Mouse (Mus musculus) intestine, embryonic 15.5 days (tissue): ENCODE data around the gene Acot7. TPM values are rescaled to one million over a fixed set of nuclear protein-coding genes. Genes with fewer than 3 reads are reported as not detected.

ENCODE experiments used
- polyA plus RNA-seq: library from polyadenylated mRNA; unstranded; fragments of >200 nt; fragmentation: Nextera tagmentation; extraction: Ambion mirVana; gene quantifications from 2 replicates; pipeline ENCODE4 v1.2.1, GENCODE M21; 2015

Acot7 gene
- polyA plus RNA-seq, 1 experiment from 2014 or later: 57.8 TPM

Other genes with a start within 250 kb of the Acot7 start
- gene Dnajc11, start 244.4 kb upstream of the Acot7 start, polyA plus RNA-seq: 73.2 and 75.6 TPM in 2 replicates
- 31.2 and 32.0 TPM in 2 replicates for gene Thap3, start 189.1 kb upstream of the Acot7 start, polyA plus RNA-seq
- gene Phf13, start 181.9 kb upstream of the Acot7 start, polyA plus RNA-seq: 20.4 and 21.0 TPM in 2 replicates
- gene Klhl21, start 169.3 kb upstream of the Acot7 start, polyA plus RNA-seq: 10.6 and 10.9 TPM in 2 replicates
- gene Zbtb48, start 150.5 kb upstream of the Acot7 start, polyA plus RNA-seq: 15.6 and 19.0 TPM in 2 replicates
- gene Tas1r1, start 139.6 kb upstream of the Acot7 start, polyA plus RNA-seq: 0.19 and 0.44 TPM in 2 replicates
- gene Nol9, start 138.8 kb upstream of the Acot7 start, polyA plus RNA-seq: 31.3 and 31.7 TPM in 2 replicates
- 11.0 and 12.9 TPM in 2 replicates for gene Plekhg5, start 105.6 kb upstream of the Acot7 start, polyA plus RNA-seq
- 1.4 and 1.5 TPM in 2 replicates for gene Tnfrsf25, start 62.2 kb upstream of the Acot7 start, polyA plus RNA-seq
- 29.2 and 30.8 TPM in 2 replicates for gene Espn, start 25.8 kb upstream of the Acot7 start, polyA plus RNA-seq
- 0.30 and 0.42 TPM in 2 replicates for gene Hes2, start 19.3 kb upstream of the Acot7 start, polyA plus RNA-seq
- gene Gpr153, start 96.1 kb downstream of the Acot7 start, polyA plus RNA-seq: 7.3 and 8.1 TPM in 2 replicates
- gene Hes3, start 113.5 kb downstream of the Acot7 start, polyA plus RNA-seq: not detected in 2 replicates
- gene Icmt, start 119.1 kb downstream of the Acot7 start, polyA plus RNA-seq: 17.3 and 17.6 TPM in 2 replicates
- 2.1 and 2.5 TPM in 2 replicates for gene Rnf207, start 140.9 kb downstream of the Acot7 start, polyA plus RNA-seq
- gene Rpl22, start 147.6 kb downstream of the Acot7 start, polyA plus RNA-seq: 371 and 424 TPM in 2 replicates
- gene Chd5, start 160.5 kb downstream of the Acot7 start, polyA plus RNA-seq: 1.9 and 2.8 TPM in 2 replicates